Mouse (Mus musculus): ENCODE measurements around the gene Slc6a3. TPM values are rescaled to one million over a fixed set of nuclear protein-coding genes. Genes with fewer than 3 reads are reported as not detected.

Slc6a3 gene
- polyA plus RNA-seq, 1 experiment from 2014 or later: 0.05 TPM

Other genes with a start within 250 kb of the Slc6a3 start
- gene Mrpl36, start 208.2 kb upstream of the Slc6a3 start, polyA plus RNA-seq (2016; fragmentation: Nextera tagmentation; extraction: Ambion mirVana): 91.8 and 101 TPM in 2 replicates
- gene Ndufs6, start 208.2 kb upstream of the Slc6a3 start, polyA plus RNA-seq (2016; fragmentation: Nextera tagmentation; extraction: Ambion mirVana): 263 and 312 TPM in 2 replicates
- gene Lpcat1, start 69.5 kb upstream of the Slc6a3 start, polyA plus RNA-seq (2016; fragmentation: Nextera tagmentation; extraction: Ambion mirVana): 67.0 and 68.4 TPM in 2 replicates
- 127 and 128 TPM in 2 replicates for gene Clptm1l, start 67.3 kb downstream of the Slc6a3 start, polyA plus RNA-seq (2016; fragmentation: Nextera tagmentation; extraction: Ambion mirVana)
- 7.3 and 7.7 TPM in 2 replicates for gene Tert, start 90.2 kb downstream of the Slc6a3 start, polyA plus RNA-seq (2016; fragmentation: Nextera tagmentation; extraction: Ambion mirVana)
- gene Slc6a18, start 141.3 kb downstream of the Slc6a3 start, polyA plus RNA-seq (2016; fragmentation: Nextera tagmentation; extraction: Ambion mirVana): not detected in 2 replicates
- 0.17 and 0.26 TPM in 2 replicates for gene Slc6a19, start 168.1 kb downstream of the Slc6a3 start, polyA plus RNA-seq (2016; fragmentation: Nextera tagmentation; extraction: Ambion mirVana)
- gene Slc12a7, start 196.3 kb downstream of the Slc6a3 start, polyA plus RNA-seq (2016; fragmentation: Nextera tagmentation; extraction: Ambion mirVana): 35.9 and 39.3 TPM in 2 replicates